11 mouse cellular contexts compared by ENCODE assay signal in genomic region chr6:83728488-83728887, GRCm38 (mm10). TPM values are rescaled to one million over a fixed set of nuclear protein-coding genes. Genes with fewer than 3 reads are reported as not detected.
A peak's percentile ranks its signal among the peaks of the same experiment; 100 is the strongest.
DNase-seq lines count a peak whose midpoint lies in the region; ATAC-seq and TF ChIP-seq lines count a peak whose summit lies in the region.
"Had no signal": no experiment of that assay in that cellular context is flagged by ENCODE, and none has a peak within 500 bp of the region (broad histone marks: within the 10 kb centered on the region; RNA-seq: fewer than 3 reads in every experiment).

No protein-coding gene starts in this region.

- no peak overlapping the region for H3K4me3 ChIP-seq in kidney, postnatal 0 days (replicated peaks; ENCODE audit: low read depth, low read length)
- no peak overlapping the region for H3K4me3 ChIP-seq in kidney, embryonic 16.5 days (ENCODE audit: low read length)
- H3K4me3 ChIP-seq in MEL (ENCODE audit: control insufficient read depth in 1 of 2, insufficient read depth in 1 of 2, low read depth in 2 of 2, low read length in 2 of 2) = no peak overlapping the region
- no peak overlapping the region for H3K4me3 ChIP-seq in limb, embryonic 11.5 days (ENCODE audit: low read depth, low read length)
- H3K4me3 ChIP-seq: embryonic facial prominence, embryonic 12.5 days had no signal

- no peak for DNase-seq in kidney, postnatal 0 days (ENCODE audit: low spot score)
- DNase-seq in CD4-positive helper T cell, adult 2 months (ENCODE audit: low read depth, low spot score) = peak; percentile 27
- peak; percentile 68 for DNase-seq in MEL (ENCODE audit: low read depth, low spot score)
- peak; percentile 67 for DNase-seq in limb, embryonic 11.5 days (ENCODE audit: low spot score)
- DNase-seq in right cerebral cortex, adult 2 months (ENCODE audit: low spot score in 2 of 2) = no peak
- DNase-seq in ovary, adult 18-20 months (ENCODE audit: low spot score) = no peak
- DNase-seq in frontal cortex, postnatal 25 days (ENCODE audit: low spot score in 2 of 2) = no peak

- no peak overlapping the region for H3K27ac ChIP-seq in kidney, postnatal 0 days
- no peak overlapping the region for H3K27ac ChIP-seq in kidney, embryonic 16.5 days (ENCODE audit: low read length)
- H3K27ac ChIP-seq in MEL (ENCODE audit: control insufficient read depth, low read depth, low read length) = no peak overlapping the region
- H3K27ac ChIP-seq in limb, embryonic 11.5 days (replicated peaks; ENCODE audit: low read depth, low read length) = no peak overlapping the region
- H3K27ac ChIP-seq: embryonic facial prominence, embryonic 12.5 days had no signal

- H3K36me3 ChIP-seq in kidney, postnatal 0 days (ENCODE audit: insufficient read depth, low read length) = no peaks in the 10 kb centered on the region
- no peaks in the 10 kb centered on the region for H3K36me3 ChIP-seq in kidney, embryonic 16.5 days (ENCODE audit: insufficient read depth, low read length)
- H3K36me3 ChIP-seq in MEL (ENCODE audit: control insufficient read depth in 1 of 2, insufficient read depth in 2 of 2, low read length in 2 of 2) = no peaks in the 10 kb centered on the region
- no peaks in the 10 kb centered on the region for H3K36me3 ChIP-seq in limb, embryonic 11.5 days (ENCODE audit: control insufficient read depth, insufficient read depth, low read length)
- H3K36me3 ChIP-seq: embryonic facial prominence, embryonic 12.5 days had no signal

- peak; percentile 68 for TF ChIP-seq CTCF in kidney, postnatal 0 days (IDR thresholded peaks at IDR 0.05; ENCODE audit: low read depth)
- peak; percentile 67 to 96 (median 67) for TF ChIP-seq CTCF in MEL (IDR thresholded peaks at IDR 0.05 in 2 of 3, conservative IDR thresholded peaks at IDR 0.05 in 1 of 3; ENCODE audit: control insufficient read depth in 1 of 3, insufficient read depth in 1 of 3, low read depth in 2 of 3, low read length in 3 of 3, poor library complexity in 1 of 3, severe bottlenecking in 1 of 3)

- no peak overlapping the region for H3K4me2 ChIP-seq in kidney, postnatal 0 days (ENCODE audit: low read length)
- no peak overlapping the region for H3K4me2 ChIP-seq in kidney, embryonic 16.5 days (replicated peaks; ENCODE audit: low read depth, low read length)
- no peak overlapping the region for H3K4me2 ChIP-seq in limb, embryonic 11.5 days (ENCODE audit: low read depth, severe bottlenecking)
- H3K4me2 ChIP-seq: embryonic facial prominence, embryonic 12.5 days had no signal

- TF ChIP-seq POLR2A in MEL (IDR thresholded peaks at IDR 0.05; ENCODE audit: control insufficient read depth in 1 of 2, insufficient read depth in 1 of 2, low read depth in 1 of 2, low read length in 2 of 2, poor library complexity in 1 of 2) = no peak

- ATAC-seq in kidney, postnatal 0 days (replicated peaks; ENCODE audit: low FRiP score, low read depth) = no peak
- no peak for ATAC-seq in kidney, embryonic 16.5 days (ENCODE audit: low FRiP score, low TSS enrichment)
- no peak for ATAC-seq in limb, embryonic 11.5 days (ENCODE audit: insufficient number of reproducible peaks, low FRiP score, low TSS enrichment, low read depth)

- TF ChIP-seq EP300 in MEL (IDR thresholded peaks at IDR 0.05; ENCODE audit: low read depth in 1 of 2, low read length in 2 of 2) = no peak

- no peaks in the 10 kb centered on the region for H3K4me1 ChIP-seq in kidney, postnatal 0 days (replicated peaks; ENCODE audit: insufficient read depth, low read length)
- H3K4me1 ChIP-seq in kidney, embryonic 16.5 days (ENCODE audit: insufficient read depth, low read length) = no peaks in the 10 kb centered on the region
- H3K4me1 ChIP-seq in MEL (ENCODE audit: control insufficient read depth in 1 of 2, insufficient read depth in 2 of 2, low read length in 2 of 2) = no peaks in the 10 kb centered on the region
- no peaks in the 10 kb centered on the region for H3K4me1 ChIP-seq in limb, embryonic 11.5 days (ENCODE audit: control insufficient read depth, insufficient read depth, low read length)
- H3K4me1 ChIP-seq: embryonic facial prominence, embryonic 12.5 days had no signal

- no peaks in the 10 kb centered on the region for H3K9me3 ChIP-seq in kidney, postnatal 0 days (replicated peaks; ENCODE audit: low read length)
- no peaks in the 10 kb centered on the region for H3K9me3 ChIP-seq in kidney, embryonic 16.5 days (ENCODE audit: low read length)
- no peaks in the 10 kb centered on the region for H3K9me3 ChIP-seq in MEL (replicated peaks; ENCODE audit: insufficient read depth, low read length)
- no peaks in the 10 kb centered on the region for H3K9me3 ChIP-seq in limb, embryonic 11.5 days (ENCODE audit: control insufficient read depth, low read length)
- H3K9me3 ChIP-seq: embryonic facial prominence, embryonic 12.5 days had no signal

- no peak overlapping the region for H3K9ac ChIP-seq in kidney, postnatal 0 days (ENCODE audit: low read depth, low read length)
- H3K9ac ChIP-seq in kidney, embryonic 16.5 days (replicated peaks; ENCODE audit: low read length) = no peak overlapping the region
- no peak overlapping the region for H3K9ac ChIP-seq in MEL (ENCODE audit: control insufficient read depth, low read depth, low read length, poor library complexity, severe bottlenecking)
- H3K9ac ChIP-seq in limb, embryonic 11.5 days (ENCODE audit: low read length) = no peak overlapping the region
- H3K9ac ChIP-seq: embryonic facial prominence, embryonic 12.5 days had no signal

- H3K79me2 ChIP-seq in MEL (ENCODE audit: control insufficient read depth, insufficient read depth, low read length, poor library complexity) = no peaks in the 10 kb centered on the region

- H3K27me3 ChIP-seq in kidney, postnatal 0 days (ENCODE audit: insufficient read depth, low read length) = peaks cover 3% of the 10 kb centered on the region
- peaks cover 22% of the 10 kb centered on the region for H3K27me3 ChIP-seq in kidney, embryonic 16.5 days (ENCODE audit: insufficient read depth, low read length)
- peaks cover 0 to under 1% of the 10 kb centered on the region in 2 experiments; a peak in 2 of 4 replicates for H3K27me3 ChIP-seq in MEL (ENCODE audit: control insufficient read depth in 1 of 2, insufficient read depth in 2 of 2, low read length in 2 of 2)
- H3K27me3 ChIP-seq in limb, embryonic 11.5 days (ENCODE audit: control insufficient read depth, insufficient read depth, low read length) = no peaks in the 10 kb centered on the region

- WGBS in kidney, postnatal 0 days = 59% methylated on average over 3 of the region's 3 CpGs
- 65% methylated on average over 3 of the region's 3 CpGs for whole genome bisulfite sequencing in kidney, embryonic 16.5 days
- WGBS in limb, embryonic 11.5 days = 86% methylated on average over 3 of the region's 3 CpGs

- TF ChIP-seq RAD21 in MEL (IDR thresholded peaks at IDR 0.05; ENCODE audit: low read depth, low read length) = peak; percentile 14; the same call in 1 of the 2 replicates

TF ChIP-seq in MEL, 35 proteins besides CTCF, POLR2A, EP300 and RAD21:
- TF ChIP-seq UBTF (IDR thresholded peaks at IDR 0.05; ENCODE audit: borderline replicate concordance, insufficient read depth, low read depth, low read length) (no peak), SMC3 (IDR thresholded peaks at IDR 0.05; ENCODE audit: low read depth, low read length) (peak; percentile 48)

RNA-seq across cellular contexts. Expression of gene Atp6v1b1, which starts 14.3 kb away (rescaled TPM):
- polyA plus RNA-seq in kidney, postnatal 0 days (2015; fragmentation: Nextera tagmentation; extraction: Ambion mirVana) = 14.2 and 17.0 TPM in 2 replicates
- polyA plus RNA-seq in kidney, embryonic 16.5 days (2015; fragmentation: Nextera tagmentation; extraction: Ambion mirVana) = 14.1 and 15.8 TPM in 2 replicates
- total RNA-seq in MEL (2012; rRNA removed) = not detected in 2 replicates
- under 1 TPM in 1 of 2 experiments, not detected in 1; 0.08 TPM for polyA plus RNA-seq in MEL (2012; ENCODE audit: insufficient read depth in 1 of 2, insufficient read length in 2 of 2, low read depth in 1 of 2, low replicate concordance in 2 of 2, missing spikeins in 1 of 2)
- 0.27 TPM in 1 of 2 replicates, not detected in the other for polyA plus RNA-seq in limb, embryonic 11.5 days (2014; fragmentation: Nextera tagmentation; extraction: Ambion mirVana)
- total RNA-seq: hematopoietic stem cell, adult 5-6 weeks had no signal

RNA-seq across cellular contexts. Expression of gene Vax2, which starts 17.4 kb away (rescaled TPM):
- polyA plus RNA-seq in kidney, postnatal 0 days (2015; fragmentation: Nextera tagmentation; extraction: Ambion mirVana) = not detected in 2 replicates
- polyA plus RNA-seq in kidney, embryonic 16.5 days (2015; fragmentation: Nextera tagmentation; extraction: Ambion mirVana) = not detected in 2 replicates
- total RNA-seq in MEL (2012; rRNA removed) = 0.39 and 0.46 TPM in 2 replicates
- 1 to 10 TPM in 1 of 2 experiments, not detected in 1; 3.2 TPM for polyA plus RNA-seq in MEL (2012; ENCODE audit: insufficient read depth in 1 of 2, insufficient read length in 2 of 2, low read depth in 1 of 2, low replicate concordance in 2 of 2, missing spikeins in 1 of 2)
- polyA plus RNA-seq in limb, embryonic 11.5 days (2014; fragmentation: Nextera tagmentation; extraction: Ambion mirVana) = 1.5 and 2.7 TPM in 2 replicates
- total RNA-seq: hematopoietic stem cell, adult 5-6 weeks had no signal
- polyA plus RNA-seq: lung, embryonic 16.5 days had no signal

RNA-seq across cellular contexts. Expression of gene Ankrd53, which starts 34.0 kb away (rescaled TPM):
- polyA plus RNA-seq in kidney, postnatal 0 days (2015; fragmentation: Nextera tagmentation; extraction: Ambion mirVana) = 0.17 and 0.33 TPM in 2 replicates
- polyA plus RNA-seq in kidney, embryonic 16.5 days (2015; fragmentation: Nextera tagmentation; extraction: Ambion mirVana) = 0.19 and 0.30 TPM in 2 replicates
- total RNA-seq in MEL (2012; rRNA removed) = not detected in 2 replicates
- under 1 TPM in 1 of 2 experiments, not detected in 1; 0.67 TPM for polyA plus RNA-seq in MEL (2012; ENCODE audit: insufficient read depth in 1 of 2, insufficient read length in 2 of 2, low read depth in 1 of 2, low replicate concordance in 2 of 2, missing spikeins in 1 of 2)
- polyA plus RNA-seq in limb, embryonic 11.5 days (2014; fragmentation: Nextera tagmentation; extraction: Ambion mirVana) = 0.16 TPM in 1 of 2 replicates, not detected in the other
- total RNA-seq: hematopoietic stem cell, adult 5-6 weeks had no signal
- polyA plus RNA-seq: lung, embryonic 16.5 days had no signal

RNA-seq across cellular contexts. Expression of gene Tex261, which starts 47.1 kb away (rescaled TPM):
- polyA plus RNA-seq in kidney, postnatal 0 days (2015; fragmentation: Nextera tagmentation; extraction: Ambion mirVana) = 108 TPM in 2 replicates
- 98.9 and 101 TPM in 2 replicates for polyA plus RNA-seq in kidney, embryonic 16.5 days (2015; fragmentation: Nextera tagmentation; extraction: Ambion mirVana)
- total RNA-seq in MEL (2012; rRNA removed) = 51.1 and 56.2 TPM in 2 replicates
- 100 to 1,000 TPM in 1 of 2 experiments, not detected in 1; 104 TPM for polyA plus RNA-seq in MEL (2012; ENCODE audit: insufficient read depth in 1 of 2, insufficient read length in 2 of 2, low read depth in 1 of 2, low replicate concordance in 2 of 2, missing spikeins in 1 of 2)
- 62.2 and 63.8 TPM in 2 replicates for polyA plus RNA-seq in limb, embryonic 11.5 days (2014; fragmentation: Nextera tagmentation; extraction: Ambion mirVana)

RNA-seq across cellular contexts. Expression of gene Cd207, which starts 50.8 kb away (rescaled TPM):
- polyA plus RNA-seq in kidney, postnatal 0 days (2015; fragmentation: Nextera tagmentation; extraction: Ambion mirVana) = not detected in 2 replicates
- not detected in 2 replicates for polyA plus RNA-seq in kidney, embryonic 16.5 days (2015; fragmentation: Nextera tagmentation; extraction: Ambion mirVana)
- not detected in 2 replicates for total RNA-seq in MEL (2012; rRNA removed)
- not detected for polyA plus RNA-seq in MEL (2012; ENCODE audit: insufficient read depth in 1 of 2, insufficient read length in 2 of 2, low read depth in 1 of 2, low replicate concordance in 2 of 2, missing spikeins in 1 of 2)
- polyA plus RNA-seq in limb, embryonic 11.5 days (2014; fragmentation: Nextera tagmentation; extraction: Ambion mirVana) = not detected in 2 replicates
- total RNA-seq: hematopoietic stem cell, adult 5-6 weeks had no signal
- polyA plus RNA-seq: embryonic facial prominence, embryonic 12.5 days; lung, embryonic 16.5 days had no signal

Comparison
In these comparisons a context has a peak if more than half of its experiments do, and no peak if none do; other contexts are left out.
1. DNase-seq: peak in CD4-positive helper T cell, adult 2 months (single experiment), MEL (single experiment) and limb, embryonic 11.5 days (single experiment); none in kidney, postnatal 0 days (single experiment), right cerebral cortex, adult 2 months (0 of 2), ovary, adult 18-20 months (single experiment) and frontal cortex, postnatal 25 days (0 of 2).
2. RNA of gene Atp6v1b1, which starts 14.3 kb away (polyA plus RNA-seq): 14.1 to 15.8 TPM in kidney, embryonic 16.5 days and 14.2 to 17.0 TPM in kidney, postnatal 0 days; 0.08 TPM in MEL and 0.27 TPM in limb, embryonic 11.5 days; every median in the first group is over 10 times any median in the second.